Comparison of ENCODE assay signal across 1 mouse cellular context in genomic region chr3:108132484-108132883, GRCm38 (mm10).
A peak's percentile ranks its signal among the peaks of the same experiment; 100 is the strongest.
TF ChIP-seq lines count a peak whose summit lies in the region.

No protein-coding gene starts in this region.

TF ChIP-seq in MEL, 35 proteins besides CTCF, POLR2A, EP300 and RAD21:
- TF ChIP-seq ZMIZ1 (IDR thresholded peaks at IDR 0.05; ENCODE audit: low read depth, low read length), result no peak
- TF ChIP-seq MAX (IDR thresholded peaks at IDR 0.05; ENCODE audit: low read length), result no peak
- TF ChIP-seq USF1 (IDR thresholded peaks at IDR 0.05; ENCODE audit: low read depth, low read length), result peak; percentile 82
- TF ChIP-seq ELF1 (IDR thresholded peaks at IDR 0.05; ENCODE audit: low read depth, low read length), result no peak
- TF ChIP-seq POLR2AphosphoS5 (IDR thresholded peaks at IDR 0.05; ENCODE audit: borderline replicate concordance, low read depth, low read length), result no peak
- TF ChIP-seq USF2 (IDR thresholded peaks at IDR 0.05; ENCODE audit: borderline replicate concordance in 1 of 2, insufficient read depth in 1 of 2, low read depth in 1 of 2, low read length in 2 of 2), result peak in 1 of 2 experiments; percentile 8; a peak in 1 of 4 replicates
TF ChIP-seq in MEL: peak in this region for 2.
